Mouse (Mus musculus) hindbrain, embryonic 10.5 days (tissue): ENCODE results near the gene Kdm5b. TPM values are rescaled to one million over a fixed set of nuclear protein-coding genes. Genes with fewer than 3 reads are reported as not detected.

Source experiments
- DNase-seq: peaks from one replicate; pipeline ENCODE4 v3.0.0-alpha.2; 2017; ENCODE audit warnings: low spot score
- H3K27ac ChIP-seq: fragments of 300-500 bp; sonication (generic); 2 replicates; pipeline ENCODE4 v1.5.1; 2016; ENCODE audit warnings: mild to moderate bottlenecking, moderate library complexity
- H3K27me3 ChIP-seq: fragments of 300-500 bp; sonication (generic); 2 replicates; pipeline ENCODE4 v1.6.1; 2016; ENCODE audit warnings: mild to moderate bottlenecking; ENCODE audit not compliant: poor library complexity, insufficient read depth, severe bottlenecking
- H3K36me3 ChIP-seq: fragments of 300-500 bp; sonication (generic); 2 replicates; pipeline ENCODE4 v1.6.1; 2016; ENCODE audit warnings: mild to moderate bottlenecking, moderate library complexity
- H3K4me1 ChIP-seq: fragments of 300-500 bp; sonication (generic); replicated peaks from 2 replicates; pipeline ENCODE4 v1.6.1; 2016; ENCODE audit warnings: mild to moderate bottlenecking
- H3K4me3 ChIP-seq: fragments of 300-500 bp; sonication (generic); 2 replicates; pipeline ENCODE4 v1.5.1; 2016; ENCODE audit warnings: mild to moderate bottlenecking, moderate library complexity
- H3K9me3 ChIP-seq: fragments of 300-500 bp; sonication (generic); 2 replicates; pipeline ENCODE4 v1.6.1; 2016; ENCODE audit warnings: mild to moderate bottlenecking, moderate library complexity
- WGBS: fragments of 180-500 bp; shearing (Covaris S2); methylation state at CpG from one replicate; pipeline ENCODE4 v1.1.7; 2016; 5-methylcytosine and 5-hydroxymethylcytosine counted together
- polyA plus RNA-seq: library from polyadenylated mRNA; unstranded; fragments of >200 nt; fragmentation: Nextera tagmentation; extraction: Ambion mirVana; gene quantifications from 2 replicates; pipeline ENCODE4 v1.2.1, GENCODE M21; 2016

The Kdm5b gene
- polyA plus RNA-seq, 1 experiment from 2014 or later, result 71.6 TPM

DNA sequence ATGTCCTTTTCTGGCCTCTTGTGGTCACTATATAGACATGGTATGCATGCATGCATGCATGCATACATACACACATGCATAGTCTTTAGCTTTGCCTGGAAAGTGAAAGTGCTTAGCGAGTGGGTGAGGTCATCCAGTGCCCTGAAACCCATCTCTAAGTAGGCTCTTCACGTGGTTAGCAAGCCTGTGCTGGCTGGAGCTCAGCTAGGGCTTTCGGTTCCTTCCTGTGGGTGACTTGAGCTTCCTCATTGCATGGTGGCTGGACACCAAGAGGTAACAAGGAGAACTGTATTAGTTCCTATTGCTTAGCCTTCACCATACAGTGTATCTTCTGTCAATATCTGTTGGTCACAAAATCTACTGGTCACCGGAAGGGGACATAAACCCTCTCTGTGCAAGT lies 119.5 kb downstream of the Kdm5b start:
- no peak overlapping the region for H3K4me3 ChIP-seq
- peaks cover 14% of the 10 kb centered on the region; the same call in 1 of the 2 replicates for H3K27me3 ChIP-seq
- peaks cover 33% of the 10 kb centered on the region for H3K4me1 ChIP-seq
- no peak overlapping the region for H3K27ac ChIP-seq
- no peak for DNase-seq
- no peaks in the 10 kb centered on the region for H3K36me3 ChIP-seq
- no peaks in the 10 kb centered on the region for H3K9me3 ChIP-seq
- 80% methylated on average over 4 of the region's 4 CpGs for WGBS

- Histone ChIP-seq H3K9me3 (no peaks in the 10 kb centered on the region), H3K4me3 (no peak overlapping the region), H3K27ac (no peak overlapping the region), H3K27me3 (peaks cover 14% of the 10 kb centered on the region; the same call in 1 of the 2 replicates), H3K36me3 (no peaks in the 10 kb centered on the region), H3K4me1 (peaks cover 26% of the 10 kb centered on the region)
- no peak for DNase-seq
- 25% methylated on average over 6 of the region's 6 CpGs for WGBS
These were observed 120.6 kb downstream of the Kdm5b start for GRCm38 (mm10) chr1:134680617-134681016.

- Histone ChIP-seq H3K4me1 (peaks cover 15% of the 10 kb centered on the region), H3K9me3 (no peaks in the 10 kb centered on the region), H3K36me3 (no peaks in the 10 kb centered on the region), H3K27me3 (peaks cover 14% of the 10 kb centered on the region; the same call in 1 of the 2 replicates), H3K4me3 (no peak overlapping the region), H3K27ac (no peak overlapping the region)
- no peak for DNase-seq
- 64% methylated on average over 9 of the region's 9 CpGs for WGBS
These were observed 122.5 kb downstream of the Kdm5b start for GRCm38 (mm10) chr1:134682460-134682859.

Other genes with a start within 250 kb of the Kdm5b start
- gene Ppfia4, start 227.2 kb upstream of the Kdm5b start, polyA plus RNA-seq, result 3.2 and 4.1 TPM in 2 replicates
- 108 and 132 TPM in 2 replicates for gene Tmem183a, start 198.2 kb upstream of the Kdm5b start, polyA plus RNA-seq
- gene 4933406M09Rik, start 174.2 kb upstream of the Kdm5b start, polyA plus RNA-seq, result not detected in 2 replicates
- 27.3 and 31.2 TPM in 2 replicates for gene Cyb5r1, start 154.6 kb upstream of the Kdm5b start, polyA plus RNA-seq
- 77.1 and 77.8 TPM in 2 replicates for gene Adipor1, start 144.8 kb upstream of the Kdm5b start, polyA plus RNA-seq
- 31.7 and 37.2 TPM in 2 replicates for gene Klhl12, start 104.6 kb upstream of the Kdm5b start, polyA plus RNA-seq
- 43.8 and 45.0 TPM in 2 replicates for gene Rabif, start 65.5 kb upstream of the Kdm5b start, polyA plus RNA-seq
- not detected in 2 replicates for gene Mgat4e, start 10.5 kb upstream of the Kdm5b start, polyA plus RNA-seq
- 4.8 and 4.9 TPM in 2 replicates for gene Syt2, start 86.5 kb downstream of the Kdm5b start, polyA plus RNA-seq